Mouse (Mus musculus) heart, embryonic 15.5 days (tissue): ENCODE results near the gene Ppm1m. TPM values are rescaled to one million over a fixed set of nuclear protein-coding genes. Genes with fewer than 3 reads are reported as not detected.

ENCODE experiments used
- ATAC-seq: fragments of 200-750 bp; cut with Nextera tagmentation; replicated peaks from 2 replicates; pipeline ENCODE4 v1.8.0; 2017; ENCODE audit warnings: low read depth, moderate TSS enrichment; ENCODE audit not compliant: insufficient number of reproducible peaks, insufficient read depth, low FRiP score
- H3K27ac ChIP-seq: fragments of 300-500 bp; sonication (generic); 2 replicates; pipeline ENCODE4 v1.5.1; 2015; ENCODE audit warnings: mild to moderate bottlenecking, inconsistent platforms
- H3K27me3 ChIP-seq: fragments of 300-500 bp; sonication (generic); 2 replicates; pipeline ENCODE4 v1.6.1; 2015; ENCODE audit warnings: inconsistent platforms
- H3K36me3 ChIP-seq: fragments of 300-500 bp; sonication (generic); 2 replicates; pipeline ENCODE4 v1.6.1; 2015; ENCODE audit warnings: mild to moderate bottlenecking, inconsistent platforms
- H3K4me1 ChIP-seq: fragments of 300-500 bp; sonication (generic); replicated peaks from 2 replicates; pipeline ENCODE4 v1.6.1; 2015; ENCODE audit warnings: inconsistent platforms
- H3K4me2 ChIP-seq: fragments of 300-500 bp; sonication (generic); 2 replicates; pipeline ENCODE4 v1.6.1; 2015; ENCODE audit warnings: inconsistent platforms, mild to moderate bottlenecking, moderate library complexity
- H3K4me3 ChIP-seq: fragments of 300-500 bp; sonication (generic); 2 replicates; pipeline ENCODE4 v1.5.1; 2015; ENCODE audit warnings: mild to moderate bottlenecking, inconsistent platforms
- H3K9ac ChIP-seq: fragments of 300-500 bp; sonication (generic); 2 replicates; pipeline ENCODE4 v1.6.1; 2015; ENCODE audit warnings: mild to moderate bottlenecking, inconsistent platforms
- H3K9me3 ChIP-seq: fragments of 300-500 bp; sonication (generic); replicated peaks from 2 replicates; pipeline ENCODE4 v1.6.1; 2016; ENCODE audit warnings: inconsistent platforms
- WGBS: fragments of 180-500 bp; shearing (Covaris S2); methylation state at CpG from one replicate; pipeline ENCODE4 v1.1.7; 2015; ENCODE audit warnings: mixed read lengths; 5-methylcytosine and 5-hydroxymethylcytosine counted together
- polyA plus RNA-seq: library from polyadenylated mRNA; unstranded; fragments of >200 nt; fragmentation: Nextera tagmentation; extraction: Ambion mirVana; gene quantifications from 2 replicates; pipeline ENCODE4 v1.2.1, GENCODE M21; 2015

The Ppm1m gene
- 23.1 and 33.6 TPM in 2 replicates for polyA plus RNA-seq

DNA sequence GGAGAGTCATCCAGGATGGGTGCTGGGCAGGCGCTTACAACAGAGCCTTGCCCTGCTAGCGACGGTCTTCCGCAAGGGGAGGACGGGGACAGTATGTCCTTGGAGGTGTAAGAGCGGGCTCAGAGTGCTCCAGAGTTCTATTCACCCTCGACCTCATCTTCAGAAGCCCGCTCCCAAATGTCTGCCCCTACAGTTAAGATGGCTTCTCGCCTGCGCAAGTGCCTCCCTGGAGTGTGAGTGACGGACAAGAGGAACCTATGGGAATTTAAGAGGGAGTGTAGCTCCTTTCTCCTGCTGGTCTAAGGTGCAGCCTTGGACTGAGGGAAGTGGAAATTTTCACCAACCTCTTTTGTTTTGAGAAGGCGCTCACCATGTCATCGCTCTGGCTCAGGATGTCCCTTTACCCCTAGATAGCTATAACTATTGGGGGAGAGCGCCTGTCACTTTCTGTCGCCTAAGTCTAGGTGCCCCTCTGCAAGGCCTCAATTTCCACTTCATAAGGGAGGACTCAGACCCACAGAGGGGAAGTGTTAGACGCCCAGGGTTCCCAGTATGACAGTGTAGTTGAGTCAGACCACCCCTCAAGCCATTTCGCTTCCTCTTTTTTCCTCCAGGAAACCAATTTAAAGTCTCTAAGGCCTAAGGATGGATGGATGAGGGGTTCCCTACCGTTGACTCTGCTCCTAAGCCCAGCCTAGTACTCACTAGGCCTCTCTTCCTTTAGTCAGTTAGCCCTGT, at the start of gene Ppm1m:
Gene Ppm1m, minus strand, starts transcription at position 212 of the 738 bp plus-strand sequence.
- Histone ChIP-seq H3K9me3 (no peaks in the 10 kb centered on the region), H3K27ac (peak within 1 kb of the TSS; percentile 60), H3K9ac (peak within 1 kb of the TSS; percentile 80), H3K4me1 (peaks cover 39% of the 10 kb centered on the region), H3K4me3 (peak within 1 kb of the TSS; percentile 80), H3K27me3 (no peaks in the 10 kb centered on the region), H3K4me2 (peak within 1 kb of the TSS; percentile 80), H3K36me3 (0 out of 2 replicates have a peak, but pooled peaks cover 11% of the 10 kb centered on the region)
- 45% methylated on average over 18 of the region's 18 CpGs for WGBS
- no peak for ATAC-seq

DNA sequence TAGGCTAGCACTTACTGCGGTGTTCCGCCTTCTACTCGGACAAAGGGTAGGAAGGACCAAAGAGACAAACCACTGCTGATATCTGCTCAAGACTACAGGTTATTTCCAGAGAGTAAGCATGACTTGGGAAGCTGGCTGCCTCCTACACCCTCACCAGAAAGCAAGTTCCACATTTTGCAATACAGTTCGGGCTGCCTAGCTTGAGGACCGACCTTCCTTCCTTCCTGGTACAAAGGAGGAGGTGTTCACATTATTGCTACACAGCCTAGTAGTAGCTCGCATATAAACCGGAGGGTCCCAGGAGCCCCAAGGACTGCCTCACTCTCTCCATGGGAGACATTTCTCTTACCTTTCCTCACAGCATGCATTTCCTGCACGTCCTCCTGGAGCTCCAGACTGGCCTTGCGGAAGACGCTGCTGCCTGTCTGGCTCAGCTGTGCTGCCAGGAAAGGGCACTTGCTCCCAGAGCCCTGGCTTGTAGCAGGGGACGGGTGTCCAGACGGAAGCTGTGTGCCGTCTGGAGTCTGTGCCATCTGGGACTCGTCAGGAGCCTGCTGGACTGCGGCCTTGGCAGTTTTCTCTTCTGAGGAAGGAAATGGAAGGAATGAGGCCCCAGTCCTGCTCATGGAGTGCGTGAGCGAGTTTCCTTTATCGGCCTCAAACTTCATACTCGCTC, 43.4 kb upstream of the Ppm1m start:
- ATAC-seq: peak; percentile 50; the same call in 1 of the 2 replicates
- peaks cover 53% of the 10 kb centered on the region for H3K36me3 ChIP-seq
- H3K27ac ChIP-seq: peak overlapping the region; percentile 66
- H3K9ac ChIP-seq: no peak overlapping the region
- H3K4me3 ChIP-seq: no peak overlapping the region
- H3K9me3 ChIP-seq: no peaks in the 10 kb centered on the region
- no peaks in the 10 kb centered on the region for H3K27me3 ChIP-seq
- no peak overlapping the region for H3K4me2 ChIP-seq
- H3K4me1 ChIP-seq: peaks cover 21% of the 10 kb centered on the region
- 54% methylated on average over 19 of the region's 19 CpGs for WGBS

DNA sequence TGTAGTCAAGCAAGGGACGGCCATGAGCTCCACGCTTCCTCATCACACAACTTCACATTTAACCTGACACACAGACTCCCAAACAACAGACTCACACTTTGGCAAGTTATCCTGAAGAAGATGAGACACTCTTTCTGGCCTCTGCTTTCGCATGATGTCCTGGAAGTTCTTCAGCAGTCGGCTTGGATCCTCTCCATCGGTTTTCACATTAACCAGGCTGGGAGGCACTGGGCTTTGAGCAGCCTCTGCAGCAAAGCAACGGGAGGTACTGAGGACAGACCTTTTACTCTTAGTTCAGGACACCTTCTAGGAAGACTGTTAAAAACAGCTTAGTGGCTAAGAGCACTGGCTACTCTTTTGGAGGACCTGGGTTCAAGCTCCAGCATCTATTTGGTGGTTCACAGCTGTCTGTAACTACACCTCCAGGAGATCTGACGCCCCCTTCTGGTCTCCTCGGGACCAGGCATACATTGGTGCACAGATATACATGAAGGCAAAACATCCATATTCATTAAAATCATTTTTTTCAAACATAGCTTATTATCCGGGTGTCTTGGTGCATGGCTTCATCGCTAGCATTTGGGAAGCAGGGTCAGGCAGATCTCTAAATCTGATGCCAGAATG, 42.1 kb upstream of the Ppm1m start:
- H3K9me3 ChIP-seq: no peaks in the 10 kb centered on the region
- H3K27ac ChIP-seq: no peak overlapping the region
- no peak for ATAC-seq
- H3K27me3 ChIP-seq: no peaks in the 10 kb centered on the region
- peaks cover 66% of the 10 kb centered on the region for H3K36me3 ChIP-seq
- 88% methylated on average over 10 of the region's 10 CpGs for WGBS
- no peak overlapping the region for H3K4me2 ChIP-seq
- no peak overlapping the region for H3K4me3 ChIP-seq
- peaks cover 15% of the 10 kb centered on the region for H3K4me1 ChIP-seq
- H3K9ac ChIP-seq: no peak overlapping the region

DNA sequence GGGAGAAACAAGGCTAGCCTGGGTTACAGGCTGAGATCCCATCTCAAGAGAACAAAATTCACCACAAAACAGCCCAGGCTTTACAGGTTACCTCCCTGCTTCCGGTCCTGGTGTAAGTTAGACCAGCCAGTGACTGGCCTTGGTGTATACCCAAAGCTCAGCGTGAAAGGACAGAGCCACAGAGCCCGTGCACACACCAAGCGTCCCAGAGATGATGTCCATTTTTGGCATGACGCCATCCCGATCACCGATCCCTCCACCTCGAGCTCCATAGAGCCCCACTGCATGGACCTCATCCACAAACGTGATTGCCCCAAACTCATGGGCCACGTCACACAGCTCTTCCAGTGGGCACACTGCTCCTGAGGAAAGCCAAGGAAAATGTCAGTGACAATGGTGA, 38.3 kb upstream of the Ppm1m start:
- WGBS: 90% methylated on average over 10 of the region's 10 CpGs
- Histone ChIP-seq H3K4me2 (no peak overlapping the region), H3K4me1 (peaks cover 13% of the 10 kb centered on the region), H3K36me3 (peaks cover 99% of the 10 kb centered on the region), H3K4me3 (no peak overlapping the region), H3K9ac (no peak overlapping the region), H3K9me3 (no peaks in the 10 kb centered on the region), H3K27me3 (no peaks in the 10 kb centered on the region), H3K27ac (no peak overlapping the region)
- no peak for ATAC-seq

DNA sequence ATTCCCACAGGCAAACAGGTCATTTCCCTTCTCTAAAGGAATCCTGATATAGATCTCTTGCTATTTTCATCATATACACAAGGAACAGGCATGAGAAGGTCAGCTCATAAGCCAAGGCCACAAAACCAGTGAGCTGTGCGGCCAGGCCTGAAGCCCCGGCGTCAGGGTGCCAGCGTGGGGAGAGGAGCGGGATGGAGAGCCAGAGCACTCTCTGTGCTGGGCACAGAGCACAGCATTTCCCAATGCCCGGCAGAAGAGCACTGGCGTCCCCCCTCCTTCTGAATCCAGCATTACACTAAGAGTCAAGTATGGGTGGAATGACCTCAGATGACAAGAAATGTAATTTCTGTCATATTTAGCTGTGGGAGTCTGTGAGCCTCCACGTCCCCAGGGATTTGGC, 37.9 kb upstream of the Ppm1m start:
- H3K27ac ChIP-seq: no peak overlapping the region
- no peak overlapping the region for H3K9ac ChIP-seq
- peaks cover 100% of the 10 kb centered on the region for H3K36me3 ChIP-seq
- H3K4me3 ChIP-seq: no peak overlapping the region
- H3K9me3 ChIP-seq: no peaks in the 10 kb centered on the region
- no peak overlapping the region for H3K4me2 ChIP-seq
- H3K4me1 ChIP-seq: peaks cover 13% of the 10 kb centered on the region
- ATAC-seq: no peak
- no peaks in the 10 kb centered on the region for H3K27me3 ChIP-seq
- WGBS: 85% methylated on average over 8 of the region's 8 CpGs

DNA sequence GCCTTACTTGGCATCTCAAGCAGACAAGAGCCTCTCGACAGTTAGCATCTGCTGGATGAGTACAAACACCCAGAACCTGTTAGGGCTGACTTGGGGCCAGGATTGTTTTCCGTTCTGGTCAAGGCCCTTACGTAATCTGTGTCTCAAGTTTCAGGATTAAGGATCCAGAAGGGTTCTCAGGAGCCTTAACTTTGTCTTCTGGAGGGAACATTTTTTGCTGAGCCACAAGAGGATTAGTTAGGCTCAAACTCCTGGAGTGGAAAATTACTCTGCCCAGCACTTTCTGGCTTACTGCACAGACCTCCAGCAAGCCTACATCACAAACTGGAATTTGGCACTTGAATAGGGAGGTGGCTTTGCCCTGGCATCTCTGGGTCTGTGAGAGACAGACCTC, 37.3 kb upstream of the Ppm1m start:
- 80% methylated on average over 3 of the region's 3 CpGs for WGBS
- H3K27me3 ChIP-seq: no peaks in the 10 kb centered on the region
- H3K4me3 ChIP-seq: no peak overlapping the region
- H3K4me2 ChIP-seq: no peak overlapping the region
- no peak overlapping the region for H3K27ac ChIP-seq
- no peak overlapping the region for H3K9ac ChIP-seq
- ATAC-seq: no peak
- no peaks in the 10 kb centered on the region for H3K9me3 ChIP-seq
- H3K36me3 ChIP-seq: peaks cover 97% of the 10 kb centered on the region
- peaks cover 13% of the 10 kb centered on the region for H3K4me1 ChIP-seq

DNA sequence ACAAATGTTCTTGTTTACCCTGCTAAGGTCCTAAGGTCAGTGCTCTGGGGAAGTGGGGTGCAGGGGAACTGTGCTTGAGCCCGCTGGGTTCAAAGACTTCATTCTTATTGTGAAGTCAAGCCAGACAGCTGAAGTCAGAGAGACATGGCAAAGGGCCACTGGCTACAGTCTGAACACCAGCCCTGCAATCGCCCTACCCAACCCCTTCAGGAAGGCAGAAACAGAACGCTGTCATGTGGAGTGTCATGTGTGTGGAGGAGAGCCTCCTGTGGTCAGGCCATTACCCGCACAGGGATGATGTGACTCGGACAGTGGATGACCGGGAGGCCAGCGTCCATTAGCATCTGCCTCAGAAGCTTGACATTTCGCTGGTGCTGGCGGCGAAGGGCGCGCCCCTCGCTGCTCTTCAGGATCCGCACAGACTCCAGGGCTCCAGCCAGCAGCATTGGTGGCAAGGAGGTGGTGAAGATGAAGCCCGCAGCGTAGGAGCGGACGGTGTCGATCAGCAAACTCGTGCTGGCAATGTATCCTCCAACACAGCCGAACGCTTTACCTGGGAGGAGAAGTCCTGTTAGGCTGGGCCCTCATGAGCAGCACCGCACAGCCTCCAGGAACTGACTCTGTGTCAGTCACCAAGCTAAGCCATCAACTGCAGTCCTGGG, 36.7 kb upstream of the Ppm1m start:
- H3K36me3 ChIP-seq: peaks cover 93% of the 10 kb centered on the region
- H3K9ac ChIP-seq: no peak overlapping the region
- 88% methylated on average over 23 of the region's 23 CpGs for WGBS
- H3K9me3 ChIP-seq: no peaks in the 10 kb centered on the region
- H3K27me3 ChIP-seq: no peaks in the 10 kb centered on the region
- no peak overlapping the region for H3K4me3 ChIP-seq
- peaks cover 13% of the 10 kb centered on the region for H3K4me1 ChIP-seq
- no peak overlapping the region for H3K27ac ChIP-seq
- no peak for ATAC-seq
- no peak overlapping the region for H3K4me2 ChIP-seq

DNA sequence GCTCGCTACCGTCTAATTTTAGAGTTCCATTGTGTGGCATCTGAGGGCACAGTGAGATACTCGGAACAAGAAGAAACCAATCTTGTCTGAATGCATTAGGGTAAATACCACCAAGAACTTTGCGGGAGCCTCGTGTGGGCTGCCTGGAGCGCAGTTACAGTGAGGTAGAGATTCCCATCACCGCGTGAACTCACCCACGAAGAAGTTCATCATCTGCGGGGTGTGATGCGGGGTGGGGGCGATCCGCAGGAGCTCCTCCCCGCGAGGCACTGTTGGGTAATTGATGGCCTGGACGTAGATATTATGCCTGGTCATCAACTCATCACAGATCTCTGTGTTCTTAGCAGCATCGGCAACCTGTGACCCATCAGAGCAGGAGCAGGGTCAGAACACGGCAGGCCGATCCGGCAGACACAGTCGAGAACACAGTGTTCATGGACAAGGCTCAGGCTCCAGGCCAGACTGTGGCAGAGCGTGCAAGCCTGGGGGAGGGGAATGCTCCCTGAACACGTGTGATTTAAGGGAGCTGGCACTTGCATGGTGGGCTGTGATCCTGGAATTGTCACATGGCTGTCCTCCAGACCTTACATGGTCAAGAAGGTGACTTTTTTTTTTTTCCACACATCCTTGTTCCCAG, 35.8 kb upstream of the Ppm1m start:
- no peak; the same call in 1 of the 2 replicates for ATAC-seq
- Histone ChIP-seq H3K9ac (no peak overlapping the region), H3K4me2 (no peak overlapping the region), H3K27me3 (no peaks in the 10 kb centered on the region), H3K36me3 (peaks cover 83% of the 10 kb centered on the region), H3K4me3 (no peak overlapping the region), H3K27ac (no peak overlapping the region), H3K4me1 (peaks cover 13% of the 10 kb centered on the region), H3K9me3 (no peaks in the 10 kb centered on the region)
- WGBS: 75% methylated on average over 23 of the region's 23 CpGs

DNA sequence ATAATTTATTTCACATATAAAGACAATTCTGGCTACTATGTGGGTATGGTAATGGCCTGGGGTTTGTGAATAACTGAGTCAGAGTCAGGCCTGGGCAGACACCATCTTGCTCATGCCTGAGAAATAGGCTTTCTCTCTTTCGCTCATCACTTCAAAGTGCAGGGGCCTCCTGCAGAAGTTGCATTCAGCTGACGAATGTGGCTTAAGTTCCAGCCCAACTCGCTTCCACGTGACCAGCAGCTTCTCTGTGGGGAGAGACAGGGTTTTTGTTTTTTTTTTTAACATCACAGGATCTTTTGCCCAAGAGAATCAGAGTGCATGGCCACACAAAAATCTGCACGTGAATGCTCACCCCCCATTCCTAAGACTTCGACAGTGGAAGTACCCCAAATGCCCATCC, 34.4 kb upstream of the Ppm1m start:
- Histone ChIP-seq H3K4me3 (no peak overlapping the region), H3K9me3 (no peaks in the 10 kb centered on the region), H3K9ac (no peak overlapping the region), H3K4me1 (peaks cover 13% of the 10 kb centered on the region), H3K27ac (no peak overlapping the region), H3K4me2 (no peak overlapping the region), H3K27me3 (no peaks in the 10 kb centered on the region), H3K36me3 (peaks cover 70% of the 10 kb centered on the region)
- no peak for ATAC-seq
- 77% methylated on average over 6 of the region's 6 CpGs for WGBS

DNA sequence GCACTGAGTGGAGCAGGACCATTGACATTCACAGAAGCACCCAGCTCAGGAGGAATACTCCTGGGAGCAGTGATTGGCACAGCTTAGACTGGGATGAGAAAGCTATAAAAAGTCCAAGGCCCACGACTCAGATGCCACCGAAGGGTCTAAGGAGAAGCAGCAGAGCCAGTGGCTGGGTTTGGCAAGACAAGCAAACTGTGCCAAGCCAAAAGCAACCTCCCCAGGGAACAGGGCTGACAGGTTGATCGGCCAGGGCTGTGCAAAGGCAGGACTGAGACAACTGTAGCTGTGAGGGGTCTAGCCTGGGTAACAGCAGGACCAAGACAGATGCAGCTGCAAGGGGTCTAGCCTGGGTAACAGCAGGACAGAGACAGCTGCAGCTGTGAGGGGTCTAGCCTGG, 33.4 kb upstream of the Ppm1m start:
- Histone ChIP-seq H3K4me2 (no peak overlapping the region), H3K27me3 (no peaks in the 10 kb centered on the region), H3K9me3 (no peaks in the 10 kb centered on the region), H3K36me3 (peaks cover 60% of the 10 kb centered on the region), H3K27ac (no peak overlapping the region), H3K9ac (no peak overlapping the region), H3K4me3 (no peak overlapping the region), H3K4me1 (peaks cover 15% of the 10 kb centered on the region)
- WGBS: 78% methylated on average over 3 of the region's 3 CpGs
- no peak for ATAC-seq

DNA sequence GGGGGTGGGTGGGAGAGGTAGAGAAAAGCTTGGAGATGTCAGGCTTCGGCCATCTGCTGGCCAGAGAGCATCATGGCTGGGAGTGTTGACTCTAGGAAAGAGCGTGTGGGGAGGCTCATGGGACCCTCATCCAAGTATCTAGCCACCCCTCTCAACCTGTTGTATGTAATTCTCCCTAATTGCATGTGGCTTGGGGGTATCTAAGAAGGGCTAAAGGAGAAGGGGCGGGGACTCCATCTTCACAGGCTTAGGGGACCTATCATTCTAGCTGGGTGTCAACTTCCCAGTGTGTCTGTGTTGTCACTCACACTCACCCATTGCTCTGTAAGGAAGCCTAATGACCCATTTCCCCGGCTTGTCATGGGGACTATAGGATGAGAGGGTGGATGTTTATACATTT, 32.3 kb upstream of the Ppm1m start:
- no peak for ATAC-seq
- Histone ChIP-seq H3K4me2 (no peak overlapping the region), H3K4me1 (peaks cover 19% of the 10 kb centered on the region), H3K9ac (no peak overlapping the region), H3K36me3 (peaks cover 48% of the 10 kb centered on the region), H3K27me3 (no peaks in the 10 kb centered on the region), H3K27ac (no peak overlapping the region), H3K4me3 (no peak overlapping the region), H3K9me3 (no peaks in the 10 kb centered on the region)
- 70% methylated on average over 4 of the region's 4 CpGs for WGBS
